Mouse (Mus musculus): ENCODE data around the gene Arl9. TPM values are rescaled to one million over a fixed set of nuclear protein-coding genes. Genes with fewer than 3 reads are reported as not detected.
"Not testable (repeated sequence)": the region's sequence is repeated elsewhere in the genome, so short reads cannot be mapped to it uniquely, and the experiment has no call there.

Gene Arl9
- polyA plus RNA-seq, 2 experiments = 0.38 TPM; not detected in 1

GRCm38 (mm10) chr5:76962545-76962944 lies 41.3 kb upstream of the Arl9 start:
- no peak overlapping the region for H3K4me2 ChIP-seq (ENCODE audit: low read depth)
- 76% methylated on average over 11 of the region's 11 CpGs for WGBS (ENCODE audit: insufficient replicate concordance)
- no peak overlapping the region for H3K9ac ChIP-seq (replicated peaks)
- no peak for ATAC-seq (ENCODE audit: insufficient read depth)
- no peak overlapping the region for H3K4me3 ChIP-seq (ENCODE audit: insufficient read depth in 1 of 2, low read depth in 2 of 2, low read length in 2 of 2)
- no peaks in the 10 kb centered on the region for H3K4me1 ChIP-seq (replicated peaks; ENCODE audit: control insufficient read depth in 2 of 2, insufficient read depth in 2 of 2, low read length in 1 of 2)
- DNase-seq (ENCODE audit: low read depth in 3 of 3, low spot score in 3 of 3) = no peak
- H3K27me3 ChIP-seq (ENCODE audit: control insufficient read depth, insufficient read depth, low read length) = no peaks in the 10 kb centered on the region
- no peak overlapping the region for H3K27ac ChIP-seq
- no peaks in the 10 kb centered on the region for H3K9me3 ChIP-seq (ENCODE audit: control insufficient read depth, low read length)
- H3K36me3 ChIP-seq (replicated peaks; ENCODE audit: control insufficient read depth, insufficient read depth, low read depth) = peaks cover 87% of the 10 kb centered on the region
- no peak for TF ChIP-seq CTCF (IDR thresholded peaks at IDR 0.05; ENCODE audit: low read depth)
- no peak for TF ChIP-seq EP300 (IDR thresholded peaks at IDR 0.05; ENCODE audit: low read depth)

- Histone ChIP-seq H3K27me3 (ENCODE audit: control insufficient read depth, insufficient read depth, low read length) (no peaks in the 10 kb centered on the region), H3K9me3 (ENCODE audit: control insufficient read depth, low read length) (no peaks in the 10 kb centered on the region), H3K4me3 (ENCODE audit: insufficient read depth in 1 of 2, low read depth in 2 of 2, low read length in 2 of 2) (no peak overlapping the region), H3K4me2 (ENCODE audit: low read depth) (no peak overlapping the region), H3K4me1 (replicated peaks; ENCODE audit: control insufficient read depth in 2 of 2, insufficient read depth in 2 of 2, low read length in 1 of 2) (no peaks in the 10 kb centered on the region), H3K27ac (no peak overlapping the region), H3K36me3 (replicated peaks; ENCODE audit: control insufficient read depth, insufficient read depth, low read depth) (peaks cover 85% of the 10 kb centered on the region), H3K9ac (replicated peaks) (no peak overlapping the region)
- no peak for DNase-seq (ENCODE audit: low read depth in 3 of 3, low spot score in 3 of 3)
- TF ChIP-seq EP300 (IDR thresholded peaks at IDR 0.05; ENCODE audit: low read depth) = no peak
- peak; percentile 42 for TF ChIP-seq CTCF (IDR thresholded peaks at IDR 0.05; ENCODE audit: low read depth)
- WGBS (ENCODE audit: insufficient replicate concordance) = 79% methylated on average over 3 of the region's 3 CpGs
- ATAC-seq (ENCODE audit: insufficient read depth) = no peak
Observed at GRCm38 (mm10) chr5:76964651-76965050, 39.2 kb upstream of the Arl9 start.

GRCm38 (mm10) chr5:76969250-76969649 lies 34.6 kb upstream of the Arl9 start:
- 71% methylated on average over 5 of the region's 5 CpGs for WGBS (ENCODE audit: insufficient replicate concordance)
- Histone ChIP-seq H3K4me2 (ENCODE audit: low read depth) (no peak overlapping the region), H3K9me3 (ENCODE audit: control insufficient read depth, low read length) (no peaks in the 10 kb centered on the region), H3K9ac (replicated peaks) (no peak overlapping the region), H3K36me3 (replicated peaks; ENCODE audit: control insufficient read depth, insufficient read depth, low read depth) (peaks cover 57% of the 10 kb centered on the region), H3K27ac (no peak overlapping the region), H3K27me3 (ENCODE audit: control insufficient read depth, insufficient read depth, low read length) (no peaks in the 10 kb centered on the region), H3K4me3 (ENCODE audit: insufficient read depth in 1 of 2, low read depth in 2 of 2, low read length in 2 of 2) (no peak overlapping the region), H3K4me1 (replicated peaks; ENCODE audit: control insufficient read depth in 2 of 2, insufficient read depth in 2 of 2, low read length in 1 of 2) (peaks cover 3 to 6% of the 10 kb centered on the region in 2 experiments; a peak in 3 of 4 replicates)
- TF ChIP-seq CTCF (IDR thresholded peaks at IDR 0.05; ENCODE audit: low read depth) = no peak
- no peak for TF ChIP-seq EP300 (IDR thresholded peaks at IDR 0.05; ENCODE audit: low read depth)
- ATAC-seq (ENCODE audit: insufficient read depth) = no peak
- no peak for DNase-seq (ENCODE audit: low read depth in 3 of 3, low spot score in 3 of 3)

- DNase-seq (ENCODE audit: low read depth in 3 of 3, low spot score in 3 of 3); H3K27ac ChIP-seq; H3K27me3 ChIP-seq (ENCODE audit: control insufficient read depth, insufficient read depth, low read length); H3K9me3 ChIP-seq (ENCODE audit: control insufficient read depth, low read length); ATAC-seq (ENCODE audit: insufficient read depth); H3K9ac ChIP-seq (replicated peaks); H3K4me3 ChIP-seq (ENCODE audit: insufficient read depth in 1 of 2, low read depth in 2 of 2, low read length in 2 of 2); H3K4me2 ChIP-seq (ENCODE audit: low read depth): not testable (repeated sequence)
- Histone ChIP-seq H3K4me1 (replicated peaks; ENCODE audit: control insufficient read depth in 2 of 2, insufficient read depth in 2 of 2, low read length in 1 of 2) (peaks cover 7 to 10% of the 10 kb centered on the region in 2 experiments; a peak in 3 of 4 replicates), H3K36me3 (replicated peaks; ENCODE audit: control insufficient read depth, insufficient read depth, low read depth) (peaks cover 42% of the 10 kb centered on the region)
- 41% methylated on average over 1 of the region's 1 CpGs for WGBS (ENCODE audit: insufficient replicate concordance)
Observed at GRCm38 (mm10) chr5:76971115-76971514, 32.7 kb upstream of the Arl9 start.

- H3K4me1 ChIP-seq (replicated peaks; ENCODE audit: control insufficient read depth in 2 of 2, insufficient read depth in 2 of 2, low read length in 1 of 2) = peaks cover 10% of the 10 kb centered on the region in 2 experiments; a peak in 3 of 4 replicates
- H3K27ac ChIP-seq = no peak overlapping the region
- peak overlapping the region; percentile 94 for H3K9ac ChIP-seq (replicated peaks)
- ATAC-seq (ENCODE audit: insufficient read depth) (no peak), DNase-seq (ENCODE audit: low read depth in 3 of 3, low spot score in 3 of 3) (no peak)
- no peaks in the 10 kb centered on the region for H3K9me3 ChIP-seq (ENCODE audit: control insufficient read depth, low read length)
- 30% methylated on average over 3 of the region's 3 CpGs for WGBS (ENCODE audit: insufficient replicate concordance)
- TF ChIP-seq CTCF (IDR thresholded peaks at IDR 0.05; ENCODE audit: low read depth) = no peak
- no peak for TF ChIP-seq EP300 (IDR thresholded peaks at IDR 0.05; ENCODE audit: low read depth)
- peak overlapping the region; percentile 86 to 99 for H3K4me3 ChIP-seq (ENCODE audit: insufficient read depth in 1 of 2, low read depth in 2 of 2, low read length in 2 of 2)
- no peaks in the 10 kb centered on the region for H3K27me3 ChIP-seq (ENCODE audit: control insufficient read depth, insufficient read depth, low read length)
- H3K36me3 ChIP-seq (replicated peaks; ENCODE audit: control insufficient read depth, insufficient read depth, low read depth) = peaks cover 35% of the 10 kb centered on the region
- peak overlapping the region; percentile 92 for H3K4me2 ChIP-seq (ENCODE audit: low read depth)
Observed at GRCm38 (mm10) chr5:76973488-76973887, 30.4 kb upstream of the Arl9 start.

Measured in liver, embryonic 14.5 days (tissue).